Mouse (Mus musculus) fibroblast of lung, adult 2 months (primary cell): ENCODE data around the gene Hoxa6.
A peak's percentile ranks its signal among the peaks of the same experiment; 100 is the strongest.

Source experiments
- DNase-seq: peaks from one replicate; pipeline ENCODE4 v3.0.0-alpha.2; 2011; ENCODE audit warnings: low read depth

The Hoxa6 gene

GRCm38 (mm10) chr6:52162611-52163365, 45.7 kb downstream of the Hoxa6 start:
- DNase-seq: peak; percentile 22

- peak; percentile 46 for DNase-seq
Measured at GRCm38 (mm10) chr6:52162093-52162380, 46.5 kb downstream of the Hoxa6 start.

- peak; percentile 20 for DNase-seq
Measured at GRCm38 (mm10) chr6:52161336-52162092, 47.0 kb downstream of the Hoxa6 start.

GRCm38 (mm10) chr6:52160511-52161335, 47.8 kb downstream of the Hoxa6 start:
- DNase-seq: peak; percentile 41

- DNase-seq: no peak
Measured at GRCm38 (mm10) chr6:52159979-52160378, 48.5 kb downstream of the Hoxa6 start.

- peak; percentile 48 for DNase-seq
Measured at GRCm38 (mm10) chr6:52159164-52159761, 49.3 kb downstream of the Hoxa6 start.

- peak; percentile 69 for DNase-seq
Measured at GRCm38 (mm10) chr6:52158276-52159051, 50.1 kb downstream of the Hoxa6 start, which contains the start of gene Hoxa1. Gene Hoxa1, minus strand, starts transcription at chr6:52158317.

- no peak for DNase-seq
Measured at GRCm38 (mm10) chr6:52157466-52158275, 50.9 kb downstream of the Hoxa6 start.

- no peak for DNase-seq
Measured at GRCm38 (mm10) chr6:52156551-52157200, 51.8 kb downstream of the Hoxa6 start.
